Mouse (Mus musculus) CD4-positive naive resting alpha-beta T cell, adult 57 days (primary cell): Measurements from ENCODE around the gene Pgam5. TPM values are rescaled to one million over a fixed set of nuclear protein-coding genes. Genes with fewer than 3 reads are reported as not detected.

Source experiments
- total RNA-seq: library from RNA; stranded (reverse); gene quantifications from one replicate; pipeline ENCODE4 v1.2.4, GENCODE M21; 2023

Pgam5 gene
- 37.0 TPM for total RNA-seq

GRCm38 (mm10) chr5:110269141-110270101 lies at the start of gene Pgam5:
Gene Pgam5, minus strand, starts transcription at chr5:110269913.

GRCm38 (mm10) chr5:110285770-110286445 lies 16.2 kb upstream of the Pgam5 start, which contains the start of the genes Pxmp2 and Pole:
Gene Pxmp2, minus strand, starts transcription at chr5:110286186.
Gene Pole, plus strand, starts transcription at chr5:110286306.

GRCm38 (mm10) chr5:110230780-110231461 lies 38.8 kb downstream of the Pgam5 start, which contains the start of gene Ankle2:
Gene Ankle2, plus strand, starts transcription at chr5:110231004.

Other genes starting within 250 kb of the Pgam5 start
- gene Gm17655, start 197.4 kb downstream of the Pgam5 start, total RNA-seq: 18.9 TPM
- gene Gm35315, start 175.5 kb downstream of the Pgam5 start, total RNA-seq: 1.0 TPM
- 0.56 TPM for gene Plcxd1, start 169.9 kb downstream of the Pgam5 start, total RNA-seq
- 139 TPM for gene Gtpbp6, start 161.7 kb downstream of the Pgam5 start, total RNA-seq
- gene Zfp605, start 159.8 kb downstream of the Pgam5 start, total RNA-seq: 4.2 TPM
- gene Chfr, start 134.1 kb downstream of the Pgam5 start, total RNA-seq: 90.4 TPM
- 43.0 TPM for gene Golga3, start 93.2 kb downstream of the Pgam5 start, total RNA-seq
- gene Ankle2, start 38.9 kb downstream of the Pgam5 start, total RNA-seq: 57.6 TPM
- gene Pxmp2, start 16.3 kb upstream of the Pgam5 start, total RNA-seq: 4.1 TPM
- gene Pole, start 16.4 kb upstream of the Pgam5 start, total RNA-seq: 4.7 TPM
- gene P2rx2, start 73.3 kb upstream of the Pgam5 start, total RNA-seq: 0.27 TPM
- not detected for gene Lrcol1, start 74.8 kb upstream of the Pgam5 start, total RNA-seq
- gene Fbrsl1, start 178.6 kb upstream of the Pgam5 start, total RNA-seq: 168 TPM